Mouse (Mus musculus): ENCODE results near the gene Dock9. TPM values are rescaled to one million over a fixed set of nuclear protein-coding genes. Genes with fewer than 3 reads are reported as not detected.

Dock9 gene
- polyA plus RNA-seq, 1 experiment from 2014 or later, result 15.8 TPM

DNA sequence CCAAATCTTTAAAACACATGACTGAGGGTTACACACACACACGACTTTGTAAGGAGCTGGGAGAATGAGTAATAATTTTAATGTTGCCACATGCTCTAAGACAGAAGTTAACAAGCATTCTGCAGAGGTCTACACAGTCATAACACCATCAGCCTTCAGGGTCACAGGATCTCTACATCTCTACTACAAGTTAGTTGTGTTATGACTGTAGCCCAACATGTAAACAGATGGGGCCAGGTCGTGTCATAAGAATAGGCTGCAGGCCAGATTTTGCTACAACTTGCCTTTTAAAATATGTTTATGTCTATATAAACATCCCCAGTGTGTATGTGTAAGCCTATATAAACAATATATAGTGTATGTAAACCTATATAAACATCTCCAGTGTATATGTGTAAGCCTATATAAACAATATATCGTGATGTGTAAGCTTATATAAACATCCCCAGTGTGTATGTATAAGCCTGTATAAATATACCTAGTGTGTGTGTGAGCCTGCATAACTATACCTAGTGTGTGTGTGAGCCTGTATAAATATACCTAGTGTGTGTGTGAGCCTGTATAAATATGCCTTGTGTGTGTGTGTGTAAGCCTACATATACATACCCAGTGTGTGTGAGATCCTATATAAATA, 130.9 kb downstream of the Dock9 start:
- WGBS, result 79% methylated on average over 3 of the region's 3 CpGs
- Histone ChIP-seq H3K9me3 (ENCODE audit: control insufficient read depth, low read length) (no peaks in the 10 kb centered on the region), H3K36me3 (ENCODE audit: control insufficient read depth, insufficient read depth) (no peaks in the 10 kb centered on the region)

DNA sequence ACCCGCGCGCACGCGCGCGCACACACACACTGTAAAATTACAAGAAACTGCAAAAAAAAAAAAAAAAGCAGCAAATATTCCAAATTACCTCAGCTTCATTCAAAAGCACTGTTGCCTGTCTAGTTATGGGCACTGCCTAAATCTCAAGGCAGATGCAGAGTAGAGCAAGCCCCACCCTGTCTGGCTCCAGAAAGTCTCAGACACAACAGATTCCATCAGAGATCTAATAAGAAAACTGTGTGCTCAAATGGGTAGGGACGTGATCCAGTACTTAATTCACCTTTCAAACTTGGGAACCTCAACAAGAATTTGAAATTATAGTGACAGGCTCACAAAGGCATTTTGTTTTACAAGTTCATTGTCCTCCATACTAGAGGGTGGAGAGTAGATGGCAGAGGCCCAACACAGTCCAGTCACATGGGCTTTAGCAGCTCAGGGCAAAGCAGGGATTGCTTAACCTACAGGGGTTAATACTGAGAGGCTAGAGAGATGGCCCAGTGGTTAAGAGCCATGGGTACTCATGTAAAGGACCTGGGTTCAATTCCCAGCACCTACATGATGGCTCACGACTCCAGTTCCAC, 131.9 kb downstream of the Dock9 start:
- no peak for ATAC-seq
- H3K36me3 ChIP-seq (ENCODE audit: control insufficient read depth, insufficient read depth), result no peaks in the 10 kb centered on the region
- no peaks in the 10 kb centered on the region for H3K27me3 ChIP-seq (replicated peaks; ENCODE audit: control insufficient read depth, insufficient read depth, low read length)
- H3K4me3 ChIP-seq (replicated peaks; ENCODE audit: low read length), result no peak overlapping the region
- no peaks in the 10 kb centered on the region for H3K9me3 ChIP-seq (ENCODE audit: control insufficient read depth, low read length)
- no peak overlapping the region for H3K4me2 ChIP-seq (ENCODE audit: low read length)
- no peaks in the 10 kb centered on the region for H3K4me1 ChIP-seq (replicated peaks; ENCODE audit: control insufficient read depth, insufficient read depth, low read length)
- H3K27ac ChIP-seq (ENCODE audit: low read length), result no peak overlapping the region
- no peak overlapping the region for H3K9ac ChIP-seq (replicated peaks; ENCODE audit: low read depth, low read length)
- WGBS, result 92% methylated on average over 9 of the region's 9 CpGs

More for the DNA sequence above, 130.9 kb downstream of the Dock9 start:
- no peak for ATAC-seq
- H3K4me3 ChIP-seq (replicated peaks; ENCODE audit: low read length), result no peak overlapping the region
- H3K9ac ChIP-seq (replicated peaks; ENCODE audit: low read depth, low read length), result no peak overlapping the region
- H3K27ac ChIP-seq (ENCODE audit: low read length), result no peak overlapping the region
- H3K27me3 ChIP-seq (replicated peaks; ENCODE audit: control insufficient read depth, insufficient read depth, low read length), result no peaks in the 10 kb centered on the region
- no peak overlapping the region for H3K4me2 ChIP-seq (ENCODE audit: low read length)
- H3K4me1 ChIP-seq (replicated peaks; ENCODE audit: control insufficient read depth, insufficient read depth, low read length), result no peaks in the 10 kb centered on the region

DNA sequence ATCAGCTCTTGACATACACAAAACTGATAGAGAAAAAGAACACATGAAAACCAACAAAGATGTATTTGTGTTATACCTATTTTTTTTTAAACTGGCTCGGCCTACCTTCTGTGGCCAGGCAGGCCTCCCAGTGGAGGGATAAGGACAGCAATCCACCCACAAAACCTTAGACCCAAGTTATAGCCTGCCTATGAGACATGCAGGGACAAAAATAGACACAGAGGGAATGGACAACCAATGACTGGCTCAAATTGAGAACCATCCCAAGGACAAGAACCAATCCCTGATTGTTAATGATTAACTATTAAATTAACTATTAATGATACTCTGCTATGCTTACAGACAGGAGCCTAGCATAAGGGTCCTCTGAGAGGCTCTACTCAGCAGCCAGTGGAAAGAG, 133.7 kb downstream of the Dock9 start:
- 100% methylated on average over 1 of the region's 1 CpGs for WGBS
- Histone ChIP-seq H3K9me3 (ENCODE audit: control insufficient read depth, low read length) (no peaks in the 10 kb centered on the region), H3K4me2 (ENCODE audit: low read length) (no peak overlapping the region), H3K9ac (replicated peaks; ENCODE audit: low read depth, low read length) (no peak overlapping the region), H3K4me3 (replicated peaks; ENCODE audit: low read length) (no peak overlapping the region), H3K27ac (ENCODE audit: low read length) (no peak overlapping the region), H3K27me3 (replicated peaks; ENCODE audit: control insufficient read depth, insufficient read depth, low read length) (no peaks in the 10 kb centered on the region), H3K4me1 (replicated peaks; ENCODE audit: control insufficient read depth, insufficient read depth, low read length) (no peaks in the 10 kb centered on the region), H3K36me3 (ENCODE audit: control insufficient read depth, insufficient read depth) (no peaks in the 10 kb centered on the region)
- ATAC-seq, result no peak

DNA sequence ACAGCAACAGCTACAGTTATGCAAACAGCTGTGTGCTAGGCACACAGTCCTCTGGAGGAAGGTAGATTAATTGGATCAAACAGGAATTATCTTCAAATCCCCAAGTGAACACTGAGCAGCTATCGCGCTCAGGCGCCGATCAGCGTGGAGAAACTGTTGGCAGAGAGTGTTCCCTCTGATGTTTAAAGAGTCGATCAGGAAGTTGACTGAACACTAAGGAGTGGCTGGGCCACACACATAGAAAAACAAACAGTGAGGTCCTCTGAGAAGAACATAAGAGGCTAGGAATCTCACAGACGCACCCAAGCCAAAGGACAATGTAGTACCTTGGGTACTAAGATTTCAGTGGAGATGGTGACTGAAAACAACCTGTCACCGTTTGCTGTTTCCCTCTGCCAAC, 136.7 kb downstream of the Dock9 start:
- WGBS, result 68% methylated on average over 8 of the region's 8 CpGs
- Histone ChIP-seq H3K27ac (ENCODE audit: low read length) (no peak overlapping the region), H3K36me3 (ENCODE audit: control insufficient read depth, insufficient read depth) (no peaks in the 10 kb centered on the region), H3K9ac (replicated peaks; ENCODE audit: low read depth, low read length) (no peak overlapping the region), H3K4me2 (ENCODE audit: low read length) (no peak overlapping the region), H3K4me1 (replicated peaks; ENCODE audit: control insufficient read depth, insufficient read depth, low read length) (no peaks in the 10 kb centered on the region), H3K27me3 (replicated peaks; ENCODE audit: control insufficient read depth, insufficient read depth, low read length) (no peaks in the 10 kb centered on the region), H3K9me3 (ENCODE audit: control insufficient read depth, low read length) (no peaks in the 10 kb centered on the region), H3K4me3 (replicated peaks; ENCODE audit: low read length) (no peak overlapping the region)
- no peak for ATAC-seq

DNA sequence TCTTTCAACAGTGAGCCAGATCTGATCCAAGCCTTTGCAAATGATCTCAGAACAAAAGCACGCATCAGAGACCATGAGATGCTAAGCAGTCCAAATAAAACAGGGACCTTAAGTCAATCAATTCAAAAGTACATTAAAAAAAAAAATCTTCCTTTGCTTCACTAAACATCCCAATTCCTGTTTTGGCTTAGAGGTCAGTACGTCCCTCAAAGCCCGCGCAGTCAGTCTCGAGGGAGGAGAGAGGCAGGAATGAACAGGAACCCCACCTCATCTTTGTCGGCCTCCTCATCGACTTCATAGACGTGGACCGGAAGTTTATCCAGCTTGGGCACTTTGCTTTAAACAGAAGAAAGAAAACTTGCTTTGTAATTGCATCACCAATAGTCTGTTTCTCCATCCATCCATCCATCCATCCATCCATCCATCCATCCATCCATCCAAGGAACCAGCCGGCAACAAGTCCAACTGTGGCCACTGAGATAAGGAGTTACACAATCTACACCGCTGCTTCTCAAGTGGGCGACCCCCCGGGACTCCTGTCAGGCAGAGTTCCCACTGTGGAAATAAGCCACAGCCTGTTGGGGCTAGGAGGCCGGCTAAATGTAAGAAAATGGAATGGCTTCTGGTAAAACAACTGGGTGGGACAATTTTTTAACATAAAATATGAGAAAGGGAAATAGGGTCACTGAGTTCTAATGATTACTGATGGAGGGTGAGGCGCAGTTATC, 137.3 kb downstream of the Dock9 start:
- Histone ChIP-seq H3K4me1 (replicated peaks; ENCODE audit: control insufficient read depth, insufficient read depth, low read length) (no peaks in the 10 kb centered on the region), H3K4me3 (replicated peaks; ENCODE audit: low read length) (no peak overlapping the region), H3K4me2 (ENCODE audit: low read length) (no peak overlapping the region), H3K27me3 (replicated peaks; ENCODE audit: control insufficient read depth, insufficient read depth, low read length) (no peaks in the 10 kb centered on the region), H3K9ac (replicated peaks; ENCODE audit: low read depth, low read length) (no peak overlapping the region), H3K36me3 (ENCODE audit: control insufficient read depth, insufficient read depth) (no peaks in the 10 kb centered on the region), H3K9me3 (ENCODE audit: control insufficient read depth, low read length) (no peaks in the 10 kb centered on the region), H3K27ac (ENCODE audit: low read length) (no peak overlapping the region)
- no peak for ATAC-seq
- WGBS, result 86% methylated on average over 15 of the region's 15 CpGs

DNA sequence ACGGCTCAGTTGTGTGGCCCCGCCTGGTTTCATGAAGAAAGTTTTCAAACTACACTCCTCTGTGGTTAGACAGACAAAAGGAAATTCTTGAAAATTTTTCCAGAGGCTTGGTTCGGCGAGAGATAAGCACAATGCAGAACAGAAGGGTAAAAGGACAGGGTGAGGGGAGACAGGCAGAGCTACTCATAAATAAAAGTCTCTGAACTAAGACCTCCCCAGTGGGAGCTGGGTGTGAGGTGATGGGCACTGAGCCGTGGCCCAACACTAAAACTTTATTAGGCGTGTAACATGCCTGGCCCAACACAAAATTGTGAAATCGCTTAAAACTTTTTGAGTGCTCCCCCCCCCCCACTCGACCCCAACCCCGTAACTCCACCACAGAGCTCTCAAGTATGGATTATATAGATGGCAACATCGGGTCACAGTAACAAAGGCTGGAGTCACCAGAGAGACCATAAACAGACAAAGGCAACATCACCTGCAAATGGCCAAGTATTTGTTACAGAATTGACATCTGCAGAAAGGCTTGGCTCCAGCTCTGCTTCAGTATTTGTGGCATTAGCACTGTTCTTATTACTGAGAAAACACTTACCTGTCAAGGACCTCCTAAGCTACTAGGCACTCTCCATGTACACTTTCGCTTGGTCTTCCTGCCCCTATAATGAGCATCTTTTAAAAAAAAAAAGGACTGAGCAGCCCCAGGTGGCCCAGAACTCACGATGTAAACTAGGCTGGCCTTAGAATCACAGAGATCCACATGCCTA, 138.4 kb downstream of the Dock9 start:
- no peak overlapping the region for H3K4me2 ChIP-seq (ENCODE audit: low read length)
- H3K4me3 ChIP-seq (replicated peaks; ENCODE audit: low read length), result no peak overlapping the region
- ATAC-seq, result no peak
- no peaks in the 10 kb centered on the region for H3K4me1 ChIP-seq (replicated peaks; ENCODE audit: control insufficient read depth, insufficient read depth, low read length)
- H3K9ac ChIP-seq (replicated peaks; ENCODE audit: low read depth, low read length), result no peak overlapping the region
- no peaks in the 10 kb centered on the region for H3K27me3 ChIP-seq (replicated peaks; ENCODE audit: control insufficient read depth, insufficient read depth, low read length)
- no peaks in the 10 kb centered on the region for H3K9me3 ChIP-seq (ENCODE audit: control insufficient read depth, low read length)
- no peak overlapping the region for H3K27ac ChIP-seq (ENCODE audit: low read length)
- no peaks in the 10 kb centered on the region for H3K36me3 ChIP-seq (ENCODE audit: control insufficient read depth, insufficient read depth)
- 81% methylated on average over 12 of the region's 12 CpGs for WGBS

DNA sequence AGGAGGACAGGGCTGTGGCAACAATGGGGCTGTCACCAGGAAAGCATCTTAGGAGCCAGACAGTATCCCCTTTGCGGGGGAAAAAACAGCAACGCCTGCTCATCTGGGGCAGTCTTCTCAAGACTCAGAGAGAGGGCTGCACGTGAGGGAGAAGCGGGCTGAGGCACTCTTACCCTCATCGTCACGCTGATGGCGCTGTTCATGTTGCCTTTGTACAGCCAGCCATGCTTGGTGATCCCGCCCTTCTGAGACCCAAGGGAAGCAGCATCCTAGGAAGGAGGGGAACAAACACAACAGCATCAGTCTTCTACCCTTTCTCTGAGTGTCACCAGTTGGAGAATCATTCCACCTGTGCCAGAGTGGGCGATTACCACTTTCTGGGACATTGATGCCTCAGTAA, 139.1 kb downstream of the Dock9 start:
- Histone ChIP-seq H3K27ac (ENCODE audit: low read length) (no peak overlapping the region), H3K27me3 (replicated peaks; ENCODE audit: control insufficient read depth, insufficient read depth, low read length) (no peaks in the 10 kb centered on the region), H3K36me3 (ENCODE audit: control insufficient read depth, insufficient read depth) (no peaks in the 10 kb centered on the region), H3K4me1 (replicated peaks; ENCODE audit: control insufficient read depth, insufficient read depth, low read length) (no peaks in the 10 kb centered on the region), H3K9ac (replicated peaks; ENCODE audit: low read depth, low read length) (no peak overlapping the region), H3K4me3 (replicated peaks; ENCODE audit: low read length) (no peak overlapping the region), H3K9me3 (ENCODE audit: control insufficient read depth, low read length) (no peaks in the 10 kb centered on the region), H3K4me2 (ENCODE audit: low read length) (no peak overlapping the region)
- WGBS, result 87% methylated on average over 9 of the region's 9 CpGs
- no peak for ATAC-seq

DNA sequence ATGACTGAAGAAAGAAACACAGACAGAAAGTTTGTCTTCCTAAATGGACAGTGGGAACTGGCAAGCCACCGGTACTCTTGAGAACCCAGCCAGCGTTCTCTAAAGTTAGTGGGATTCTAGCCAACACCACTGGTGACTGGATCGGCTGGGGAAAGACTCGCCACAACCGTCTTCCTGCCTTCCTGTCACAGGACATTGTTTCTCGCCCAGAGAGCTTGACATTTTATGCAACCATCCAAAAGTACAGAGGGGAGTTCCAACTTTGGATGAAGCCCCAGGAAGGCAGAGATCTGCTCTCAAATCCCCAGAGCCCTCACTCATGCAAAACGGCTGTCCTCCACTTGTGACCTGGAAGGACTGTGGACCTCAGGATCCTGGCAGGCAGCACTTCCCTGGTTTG, 140.0 kb downstream of the Dock9 start:
- no peaks in the 10 kb centered on the region for H3K27me3 ChIP-seq (replicated peaks; ENCODE audit: control insufficient read depth, insufficient read depth, low read length)
- no peaks in the 10 kb centered on the region for H3K9me3 ChIP-seq (ENCODE audit: control insufficient read depth, low read length)
- no peak overlapping the region for H3K4me2 ChIP-seq (ENCODE audit: low read length)
- 76% methylated on average over 7 of the region's 7 CpGs for WGBS
- no peak overlapping the region for H3K4me3 ChIP-seq (replicated peaks; ENCODE audit: low read length)
- no peaks in the 10 kb centered on the region for H3K4me1 ChIP-seq (replicated peaks; ENCODE audit: control insufficient read depth, insufficient read depth, low read length)
- H3K27ac ChIP-seq (ENCODE audit: low read length), result no peak overlapping the region
- ATAC-seq, result no peak
- no peaks in the 10 kb centered on the region for H3K36me3 ChIP-seq (ENCODE audit: control insufficient read depth, insufficient read depth)
- H3K9ac ChIP-seq (replicated peaks; ENCODE audit: low read depth, low read length), result no peak overlapping the region

DNA sequence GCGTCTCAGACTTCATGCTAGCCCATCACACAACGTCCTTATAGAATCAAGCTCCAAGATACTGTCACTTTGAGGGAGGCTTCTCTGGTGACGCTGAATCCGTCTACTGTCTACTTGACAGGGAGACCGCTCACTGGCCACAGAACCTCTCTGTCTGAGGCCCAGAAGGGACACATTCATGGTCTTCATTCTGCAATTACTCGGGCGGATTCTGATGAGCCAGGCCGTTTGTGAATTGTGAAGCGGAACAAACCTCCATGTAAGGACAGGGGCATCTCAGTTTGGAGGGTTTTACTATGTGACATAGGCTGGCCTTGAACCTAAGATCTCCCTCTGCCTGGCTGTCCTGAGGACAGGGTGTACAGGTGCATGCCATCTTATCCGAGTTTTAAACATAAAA, 140.7 kb downstream of the Dock9 start:
- Histone ChIP-seq H3K4me1 (replicated peaks; ENCODE audit: control insufficient read depth, insufficient read depth, low read length) (no peaks in the 10 kb centered on the region), H3K9me3 (ENCODE audit: control insufficient read depth, low read length) (no peaks in the 10 kb centered on the region), H3K4me2 (ENCODE audit: low read length) (no peak overlapping the region), H3K27me3 (replicated peaks; ENCODE audit: control insufficient read depth, insufficient read depth, low read length) (no peaks in the 10 kb centered on the region), H3K9ac (replicated peaks; ENCODE audit: low read depth, low read length) (no peak overlapping the region), H3K36me3 (ENCODE audit: control insufficient read depth, insufficient read depth) (no peaks in the 10 kb centered on the region), H3K4me3 (replicated peaks; ENCODE audit: low read length) (no peak overlapping the region), H3K27ac (ENCODE audit: low read length) (no peak overlapping the region)
- WGBS, result 94% methylated on average over 10 of the region's 10 CpGs
- ATAC-seq, result no peak

Measured in forebrain, embryonic 16.5 days (tissue).